Mouse (Mus musculus) G1E (cell line): ENCODE data around the gene Atg9b.

Experiments
- CTCF ChIP-seq: IDR thresholded peaks from 2 replicates; pipeline ENCODE4 v1.5.1; 2012; ENCODE audit warnings: low read depth, low read length, inconsistent platforms, mixed read lengths
- GATA1 ChIP-seq: IDR thresholded peaks from 2 replicates; pipeline ENCODE4 v1.6.1; 2012; ENCODE audit warnings: borderline replicate concordance, low read length, inconsistent platforms, mixed read lengths
- GATA2 ChIP-seq: IDR thresholded peaks from 2 replicates; pipeline ENCODE4 v1.6.1; 2012; ENCODE audit warnings: low read depth, low read length, inconsistent platforms, borderline replicate concordance
- POLR2AphosphoS5 ChIP-seq: IDR thresholded peaks from 2 replicates; pipeline ENCODE4 v1.6.1; 2012; ENCODE audit warnings: low read depth, low read length, inconsistent platforms; ENCODE audit not compliant: insufficient replicate concordance
- TAL1 ChIP-seq: conservative IDR thresholded peaks from 2 replicates; pipeline ENCODE4 v1.6.1; 2012; ENCODE audit warnings: low read depth, low read length, inconsistent platforms, mixed read lengths

DNA sequence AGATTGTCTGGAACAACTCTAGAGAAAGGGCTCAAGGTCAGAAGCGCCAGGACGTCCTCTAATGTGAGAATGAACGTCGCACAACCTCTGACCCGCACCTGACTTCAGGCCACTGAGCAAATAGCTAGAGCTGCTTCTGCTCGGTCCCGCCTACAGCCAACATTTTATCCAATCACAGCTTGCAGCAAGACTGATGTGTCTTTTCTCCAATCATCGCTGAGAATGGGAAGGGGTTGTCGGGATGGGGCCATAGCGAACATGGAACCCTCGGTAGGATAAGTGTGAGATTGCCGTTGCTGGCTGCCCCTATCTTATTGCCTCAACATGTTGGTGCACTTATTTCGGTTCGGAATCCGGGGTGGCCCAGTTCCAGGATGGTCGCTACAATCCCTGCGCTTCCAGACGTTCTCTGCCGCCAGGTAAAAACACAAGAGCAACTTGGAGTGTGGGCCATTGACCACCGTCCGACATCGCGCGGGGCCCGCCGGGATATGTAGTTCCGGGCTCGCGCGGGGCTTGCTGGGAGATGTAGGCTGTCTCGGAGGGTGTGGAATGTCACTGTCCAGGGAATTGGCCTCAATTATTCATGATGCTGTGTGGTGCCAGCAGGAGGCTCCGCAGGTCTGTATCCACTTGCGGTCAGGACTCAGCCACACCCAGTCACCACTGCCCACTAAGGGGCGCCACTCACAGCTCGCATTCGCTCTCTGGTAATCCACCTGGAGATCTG, 2.4 kb upstream of the Atg9b start:
- TF ChIP-seq GATA2 (no peak), CTCF (no peak), GATA1 (no peak), POLR2AphosphoS5 (no peak), TAL1 (no peak)
